Mouse (Mus musculus): ENCODE data around the gene Nepro.

The Nepro gene

DNA sequence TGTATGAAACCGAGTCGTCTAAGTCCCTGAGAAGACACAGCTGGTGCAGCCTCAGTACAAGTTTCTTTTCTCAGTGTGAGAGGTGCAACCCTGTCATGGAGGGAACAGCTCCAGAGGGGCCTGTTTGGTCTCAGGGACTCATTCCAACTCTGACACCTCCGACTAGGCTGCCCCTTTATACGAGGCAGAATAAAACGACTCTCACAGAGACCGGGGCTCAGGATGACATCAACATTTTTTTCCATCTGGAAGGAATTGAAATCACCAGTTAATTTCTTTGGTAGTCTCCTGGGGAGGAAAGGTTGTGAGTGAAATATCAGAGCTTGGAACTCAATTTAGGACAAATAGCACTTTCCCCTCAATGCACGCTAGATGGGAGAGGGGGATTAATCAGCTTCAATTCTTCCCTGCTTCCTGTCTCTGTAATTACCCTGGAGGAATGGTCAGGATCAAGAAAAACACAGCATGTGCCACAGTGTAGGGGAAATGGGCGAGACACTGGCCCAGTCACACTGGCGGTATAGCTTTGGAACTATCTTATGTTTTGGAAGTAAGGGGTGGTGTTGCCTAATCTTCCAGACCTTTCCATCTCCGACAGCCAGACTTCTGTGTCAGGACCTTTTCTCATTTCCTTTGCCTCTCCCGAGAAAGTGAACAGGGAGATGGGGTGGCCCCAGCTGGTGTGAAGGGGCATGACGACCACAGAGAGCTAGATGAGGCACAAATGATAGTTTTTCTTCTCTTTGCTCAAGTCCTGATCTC lies 28.1 kb upstream of the Nepro start:
- CTCF ChIA-PET = interaction anchor here in 2 of 4 experiments (0.8 to 1.0 kb wide), 2 partner anchors 213 to 396 kb away, joined by 3 read pairs; no protein-coding TSS in a partner anchor

DNA sequence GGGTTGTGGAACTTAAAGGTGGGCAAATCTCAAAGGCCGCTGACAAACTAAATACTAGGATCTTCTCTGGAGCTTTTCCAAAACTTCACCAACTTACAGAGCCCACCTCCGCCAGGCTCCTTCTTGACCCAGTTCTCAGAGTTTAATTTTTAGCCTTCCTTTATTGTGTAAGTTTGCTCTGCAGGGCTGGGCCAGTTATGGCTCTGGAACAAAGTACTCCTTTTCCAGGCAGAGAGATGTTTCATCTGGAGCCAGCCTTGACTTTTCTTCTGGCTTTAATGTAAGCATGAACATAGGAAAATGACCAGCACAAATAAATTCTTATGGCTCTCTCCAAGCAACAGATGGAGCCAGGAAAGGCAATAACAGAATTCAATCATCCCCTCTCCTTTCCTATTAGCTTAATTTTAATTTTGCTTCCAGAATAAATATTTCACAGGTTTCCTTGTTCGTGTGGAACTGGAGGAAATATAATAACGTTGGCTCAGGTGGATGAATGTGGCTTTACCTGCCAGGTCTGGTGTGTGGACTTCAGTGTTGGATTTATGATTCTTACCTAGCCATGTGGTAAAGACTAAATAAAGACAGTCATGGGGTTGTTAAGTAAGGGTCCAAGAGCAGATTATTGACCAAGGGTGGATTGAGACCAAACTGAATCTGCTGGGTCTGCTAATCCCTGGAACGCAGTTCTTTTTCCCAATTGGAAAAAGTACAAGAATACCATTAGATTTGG lies 26.5 kb upstream of the Nepro start:
- ChIA-PET POLR2A (no interaction called here), CTCF (interaction anchor here in 1 of 4 experiments (0.6 kb wide), 1 partner anchor 417 kb away, joined by 3 read pairs; no protein-coding TSS in a partner anchor)

More for the DNA sequence above, 28.1 kb upstream of the Nepro start:
- POLR2A ChIA-PET = interaction anchor here in 1 of 4 experiments (1.3 kb wide), 1 partner anchor 28 kb away, joined by 3 read pairs; the partner anchor contains the start of gene Nepro

DNA sequence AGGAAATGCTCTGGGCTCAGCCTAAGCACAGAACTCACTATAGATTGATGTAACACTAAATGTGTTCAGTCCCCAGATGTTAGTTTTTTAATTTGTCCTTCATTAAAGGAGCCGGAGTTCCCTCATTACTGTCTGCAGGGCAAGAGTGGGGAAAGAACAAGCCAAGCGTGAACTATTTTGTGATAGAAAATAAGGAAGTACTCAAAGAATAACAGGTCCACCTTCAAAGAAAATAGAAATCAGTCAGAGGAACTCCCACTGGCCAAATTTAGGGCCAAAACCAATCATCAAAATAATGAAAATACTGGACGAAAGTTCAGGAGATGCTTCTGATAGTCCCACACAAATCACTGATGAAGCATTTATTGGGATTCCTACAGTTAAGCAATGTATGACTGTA lies 22.9 kb upstream of the Nepro start:
- CTCF ChIA-PET = no interaction called here

DNA sequence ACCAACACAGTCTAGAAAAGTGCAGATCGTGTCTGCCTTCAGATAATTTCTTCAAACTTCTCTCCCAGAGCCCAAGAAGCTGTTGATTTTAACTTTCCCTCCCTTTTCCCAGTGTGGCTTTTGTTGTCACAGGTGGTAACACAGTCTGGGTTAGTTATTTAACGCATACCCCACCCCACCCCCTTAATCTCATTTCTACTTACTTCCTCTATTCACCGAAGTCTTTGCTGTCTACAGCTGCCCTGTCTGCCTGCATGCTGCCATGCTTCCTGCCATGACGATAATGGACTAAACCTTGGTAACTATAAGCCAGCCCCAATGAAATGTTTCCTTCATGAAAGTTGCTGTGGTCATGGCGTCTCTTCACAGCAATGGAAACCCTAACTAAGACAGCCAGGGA lies 21.8 kb upstream of the Nepro start:
- CTCF ChIA-PET = interaction anchor here in 2 of 4 experiments (0.6 to 0.7 kb wide), 2 partner anchors 222 to 765 kb away, joined by 3 to 4 read pairs; no protein-coding TSS in a partner anchor

More for the DNA sequence above, 22.9 kb upstream of the Nepro start:
- POLR2A ChIA-PET = no interaction called here

DNA sequence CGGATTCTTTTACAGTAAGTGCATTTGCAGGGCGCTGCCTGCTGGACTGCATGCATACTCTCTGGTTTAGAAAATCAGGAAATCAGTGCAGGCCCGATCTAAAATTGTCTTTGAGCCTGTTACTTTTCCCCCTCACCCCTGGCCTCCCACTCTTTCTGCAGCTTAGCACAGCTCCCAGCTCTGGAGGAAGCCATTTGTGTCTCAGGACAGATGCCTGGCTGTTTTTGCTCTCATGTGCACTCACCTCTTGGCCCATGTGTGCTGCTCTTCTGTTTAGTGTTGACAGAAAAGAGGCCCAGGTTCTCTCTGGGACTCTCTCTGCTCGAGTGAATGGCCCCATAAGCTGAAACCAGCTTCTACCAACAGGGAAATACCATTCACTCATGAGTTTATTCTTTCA lies 20.6 kb upstream of the Nepro start:
- ChIA-PET CTCF (interaction anchor here in 1 of 4 experiments (0.9 kb wide), 1 partner anchor 14 kb away, joined by 4 read pairs; no protein-coding TSS in a partner anchor), POLR2A (interaction anchor here in 2 of 4 experiments (0.6 to 2.5 kb wide), 3 partner anchors 16 to 1762 kb away, joined by 3 to 7 read pairs (median 3); partner anchors contain the start of gene Nepro (in 1 of the 2))

More for the DNA sequence above, 21.8 kb upstream of the Nepro start:
- POLR2A ChIA-PET = interaction anchor here in 2 of 4 experiments (1.0 to 2.5 kb wide), 2 partner anchors 22 to 23 kb away, joined by 3 to 7 read pairs; partner anchors contain the start of gene Nepro (in 1 of the 2)

DNA sequence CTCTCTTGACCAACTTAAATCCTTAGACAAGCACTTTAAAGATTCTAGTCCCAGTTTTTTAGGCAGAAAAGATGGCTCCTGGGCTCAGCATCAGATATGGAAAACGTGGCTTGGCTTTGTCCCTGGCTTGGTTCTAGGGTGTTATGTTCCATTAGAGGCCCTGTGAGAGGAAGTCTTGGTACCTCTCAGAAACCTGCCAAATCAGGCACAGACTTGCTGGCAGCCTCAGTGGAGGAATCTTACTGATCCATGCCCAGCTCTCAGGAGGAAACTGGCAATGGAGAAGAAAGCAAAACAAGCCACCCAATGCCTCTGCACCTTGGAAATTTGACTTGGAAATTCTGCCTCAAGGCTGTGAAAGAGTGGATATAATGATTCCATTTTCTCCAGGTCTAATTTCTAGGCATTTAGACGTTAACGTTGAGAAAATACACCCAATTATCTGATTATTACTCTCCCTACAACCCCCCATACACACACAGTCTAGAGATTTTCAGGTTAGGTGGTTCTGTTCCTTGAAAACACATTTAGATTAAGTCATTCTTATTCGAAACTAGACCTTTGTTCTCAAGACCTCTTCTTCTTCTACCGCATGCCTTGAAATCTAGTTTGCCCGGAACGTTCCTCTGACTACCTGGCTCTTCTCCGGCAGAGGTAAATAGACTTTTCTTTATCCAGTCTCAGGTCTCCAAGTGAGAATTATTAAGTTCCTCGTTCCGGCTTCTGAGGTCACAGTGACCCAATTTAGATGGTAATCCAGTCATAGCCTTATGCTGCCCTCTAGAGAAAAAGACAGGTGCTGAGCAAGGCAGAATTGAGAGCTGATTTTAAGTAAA lies 7.6 kb upstream of the Nepro start:
- ChIA-PET POLR2A (interaction anchor here in 2 of 4 experiments (0.7 to 1.2 kb wide), 3 partner anchors 9 to 37 kb away, joined by 3 to 5 read pairs (median 4); no protein-coding TSS in a partner anchor), CTCF (interaction anchor here in 2 of 4 experiments (0.7 to 1.1 kb wide), 5 partner anchors 8 to 417 kb away, joined by 3 to 5 read pairs (median 4); no protein-coding TSS in a partner anchor)

DNA sequence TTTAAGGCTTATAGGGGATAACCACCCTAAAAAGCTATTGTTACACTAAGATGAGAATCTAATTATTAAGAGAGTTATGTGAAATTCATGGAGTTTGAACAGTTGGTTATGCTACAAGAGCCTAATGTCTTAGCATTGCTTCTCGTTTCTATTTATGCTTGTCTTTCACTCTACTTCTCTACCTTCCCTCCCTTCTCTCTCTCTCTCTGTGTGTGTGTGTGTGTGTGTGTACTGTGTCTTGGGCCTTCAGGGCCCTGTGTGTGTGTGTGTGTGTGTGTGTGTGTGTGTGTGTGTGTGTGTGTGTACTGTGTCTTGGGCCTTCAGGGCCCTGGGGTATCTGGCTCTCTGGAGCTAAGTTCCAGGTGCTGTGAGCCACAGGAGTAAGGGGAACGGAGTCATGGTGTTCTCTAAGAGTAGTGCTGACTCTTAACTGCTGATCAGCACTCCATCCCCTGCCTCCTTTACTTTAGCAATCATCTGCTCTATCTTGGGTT lies 6.9 kb upstream of the Nepro start:
- ChIA-PET CTCF (interaction anchor here in 3 of 4 experiments (0.6 to 1.1 kb wide), 9 partner anchors 9 to 1130 kb away, joined by 3 to 5 read pairs (median 4); no protein-coding TSS in a partner anchor), POLR2A (interaction anchor here in 3 of 4 experiments (0.7 to 1.2 kb wide), 4 partner anchors 9 to 577 kb away, joined by 3 to 5 read pairs (median 4); no protein-coding TSS in a partner anchor)

DNA sequence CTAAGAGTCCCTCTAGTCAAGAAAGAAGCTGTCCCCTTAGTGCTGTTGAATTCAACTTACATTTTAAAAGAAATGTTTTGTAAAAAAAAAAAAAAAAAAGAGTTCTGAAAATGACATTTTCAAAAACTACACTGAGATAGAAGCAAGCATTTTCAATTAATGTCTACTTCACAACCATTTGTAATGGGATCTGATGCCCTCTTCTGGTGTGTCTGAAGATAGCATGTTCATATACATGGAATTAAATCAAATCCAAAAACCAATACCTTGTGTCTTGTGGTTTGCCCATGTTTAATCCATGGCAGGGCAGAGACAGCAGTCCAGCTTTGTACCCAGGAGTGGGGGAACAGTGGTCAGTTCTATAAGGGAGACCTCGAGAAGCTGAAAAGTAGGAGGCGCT lies 6.3 kb upstream of the Nepro start:
- POLR2A ChIA-PET = interaction anchor here in 3 of 4 experiments (0.7 to 1.1 kb wide), 4 partner anchors 8 to 578 kb away, joined by 4 to 5 read pairs (median 4); no protein-coding TSS in a partner anchor
- CTCF ChIA-PET = interaction anchor here in 3 of 4 experiments (0.6 to 1.8 kb wide), 9 partner anchors 11 to 1131 kb away, joined by 3 to 5 read pairs (median 4); no protein-coding TSS in a partner anchor

DNA sequence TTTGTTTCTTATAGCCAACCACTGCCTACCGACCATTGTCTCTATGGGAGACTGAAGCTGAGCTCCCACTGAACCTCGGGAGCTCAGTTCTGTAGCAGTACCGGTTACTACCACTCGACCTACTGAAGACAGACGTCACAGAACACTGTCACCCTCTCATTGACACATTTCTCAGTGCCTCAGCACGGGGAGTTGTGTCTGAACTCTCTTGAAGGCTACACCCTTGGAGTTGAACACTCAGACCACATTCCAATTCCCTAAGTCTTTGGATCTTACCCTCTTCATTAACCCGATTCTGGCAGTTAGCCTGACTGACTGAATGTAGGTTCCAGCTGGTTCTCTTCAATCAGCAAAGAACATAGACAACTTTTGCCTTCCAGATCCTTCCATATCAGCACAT lies 4.8 kb upstream of the Nepro start:
- ChIA-PET POLR2A (interaction anchor here in 2 of 4 experiments (0.6 to 1.8 kb wide), 5 partner anchors 10 to 249 kb away, joined by 3 to 5 read pairs (median 3); no protein-coding TSS in a partner anchor), CTCF (interaction anchor here in 1 of 4 experiments (0.6 to 2.0 kb wide), 4 partner anchors 11 to 493 kb away, joined by 3 to 5 read pairs (median 4); no protein-coding TSS in a partner anchor)

DNA sequence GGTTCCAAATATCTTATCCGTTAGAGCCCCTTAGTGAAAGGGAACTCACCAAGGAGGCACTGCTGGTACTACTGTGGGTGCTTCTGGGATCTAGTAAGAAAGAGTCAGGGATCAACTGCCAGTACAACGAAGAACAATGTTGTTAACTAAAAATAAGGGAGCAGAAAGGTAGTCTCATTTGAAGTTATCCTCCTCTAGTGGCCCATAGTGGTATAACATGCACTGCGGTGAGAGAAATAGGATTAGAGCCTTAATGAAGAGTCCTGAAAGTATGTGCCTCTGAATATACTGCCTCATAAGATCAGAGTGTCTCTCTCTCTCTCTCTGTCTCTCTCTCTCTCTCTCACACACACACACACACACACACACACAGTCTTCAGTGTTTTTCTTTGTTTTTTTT lies 3.6 kb upstream of the Nepro start:
- CTCF ChIA-PET = interaction anchor here in 1 of 4 experiments (2.0 kb wide), 1 partner anchor 369 kb away, joined by 4 read pairs; no protein-coding TSS in a partner anchor
- POLR2A ChIA-PET = interaction anchor here in 1 of 4 experiments (1.8 kb wide), 1 partner anchor 11 kb away, joined by 5 read pairs; no protein-coding TSS in a partner anchor

DNA sequence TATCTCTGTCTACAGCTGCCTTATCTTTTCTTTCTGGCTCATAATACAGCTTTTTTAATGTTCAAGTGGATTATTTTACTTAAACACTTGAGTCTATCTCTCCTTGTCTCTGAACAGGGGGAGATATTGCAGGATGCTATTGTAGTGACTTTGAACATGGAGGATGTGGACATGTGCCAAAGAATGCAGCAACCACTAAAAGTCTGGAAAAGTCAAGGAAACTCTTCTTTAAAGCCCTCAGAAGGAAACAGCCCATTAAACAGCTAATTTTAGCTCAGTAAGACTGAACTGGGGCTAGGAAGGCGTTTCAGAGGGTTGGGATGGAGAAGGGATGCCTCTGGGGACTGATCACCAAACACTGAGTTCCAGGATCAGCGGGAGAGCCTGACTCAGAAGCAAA lies 1.4 kb upstream of the Nepro start:
- CTCF ChIA-PET = no interaction called here
- POLR2A ChIA-PET = interaction anchor here in 3 of 4 experiments (0.6 to 4.2 kb wide), 7 partner anchors 14 to 1458 kb away, joined by 3 to 58 read pairs (median 10); partner anchors contain the start of gene Gtpbp8 (in 2 of the 3)

DNA sequence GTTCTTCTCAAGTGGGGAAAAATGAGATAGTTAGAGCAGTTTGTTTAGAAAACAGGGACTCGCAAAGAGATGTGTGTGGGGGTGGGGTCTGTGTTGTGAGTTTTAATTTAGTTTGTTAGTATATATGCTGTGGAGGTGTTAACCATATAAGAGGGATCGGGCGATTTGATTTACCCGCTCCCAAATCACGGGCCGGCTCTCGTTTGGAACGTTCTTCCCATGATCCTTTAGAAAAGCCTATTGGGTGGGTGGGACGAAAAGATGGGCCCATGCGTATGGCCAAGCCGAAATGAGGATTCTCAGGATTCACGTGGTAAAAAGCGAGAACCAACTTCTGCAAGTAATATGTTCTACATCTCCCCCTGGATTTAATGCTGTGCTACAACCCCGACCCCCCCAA lies 746 bp downstream of the Nepro start:
- ChIA-PET CTCF (interaction anchor here in 2 of 4 experiments (0.6 to 2.5 kb wide), 7 partner anchors 17 to 444 kb away, joined by 3 to 13 read pairs (median 4); partner anchors contain the start of gene Gtpbp8 (in 1 of the 2)), POLR2A (interaction anchor here (0.6 to 4.2 kb wide), 39 partner anchors 8 to 952 kb away, joined by 3 to 58 read pairs (median 6); partner anchors contain the start of genes Gtpbp8 (in 4 of the 4), Atp6v1a (in 2 of the 4), Cfap44 (in 2 of the 4) and Naa50 (in 2 of the 4))

DNA sequence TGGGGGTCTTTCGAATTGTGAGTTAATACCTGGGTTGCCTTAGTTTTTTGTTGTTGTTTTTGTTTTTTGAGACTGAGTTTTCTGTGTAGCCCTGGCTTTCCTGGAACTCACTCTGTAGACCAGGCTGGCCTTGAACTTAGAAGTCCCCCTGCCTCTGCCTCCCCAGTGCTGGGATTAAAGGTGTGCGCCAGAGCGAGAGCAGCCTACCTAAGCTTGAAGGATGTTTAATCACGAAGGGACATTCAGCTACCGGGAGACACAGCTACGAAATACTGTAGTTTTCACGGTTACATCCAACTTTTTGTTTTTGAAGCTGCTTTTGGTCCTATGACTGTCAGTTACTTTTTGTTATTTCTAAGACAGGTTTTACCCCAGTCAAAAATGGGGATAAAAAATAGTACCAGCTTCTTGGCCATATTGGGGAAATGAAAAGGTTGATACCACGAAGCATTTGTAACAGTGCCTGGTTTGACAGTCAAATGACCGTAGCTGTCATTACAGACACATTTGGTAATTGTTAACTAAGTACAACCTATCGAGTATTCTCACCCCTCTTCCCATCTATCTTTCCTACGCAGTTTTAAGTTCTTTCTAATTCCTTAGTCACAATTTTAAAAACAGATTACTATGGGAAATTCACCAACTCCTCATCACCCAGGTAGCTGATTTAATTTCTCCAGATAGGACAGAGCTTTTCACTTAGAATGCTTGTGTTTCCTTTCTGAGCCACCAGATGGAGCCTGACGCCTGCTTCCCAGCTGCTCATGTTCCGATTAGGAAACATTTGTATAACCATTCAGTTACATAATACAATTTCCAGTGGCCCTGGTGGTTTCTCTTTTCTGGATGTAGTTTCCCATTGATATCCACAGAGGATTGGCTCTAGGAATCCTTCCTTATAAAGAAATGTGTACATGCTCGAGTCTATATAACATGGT lies 1.5 kb downstream of the Nepro start:
- POLR2A ChIA-PET = interaction anchor here (0.5 to 4.2 kb wide), 48 partner anchors 8 to 586 kb away, joined by 3 to 58 read pairs (median 4); partner anchors contain the start of genes Gtpbp8 (in 4 of the 4), Atg3 (in 3 of the 4), Slc35a5 (in 3 of the 4) and Atp6v1a (in 2 of the 4)
- CTCF ChIA-PET = interaction anchor here (0.5 to 2.5 kb wide), 28 partner anchors 9 to 1023 kb away, joined by 3 to 16 read pairs (median 4); partner anchors contain the start of genes Gtpbp8 (in 2 of the 4) and Atg3 (in 1 of the 4)

DNA sequence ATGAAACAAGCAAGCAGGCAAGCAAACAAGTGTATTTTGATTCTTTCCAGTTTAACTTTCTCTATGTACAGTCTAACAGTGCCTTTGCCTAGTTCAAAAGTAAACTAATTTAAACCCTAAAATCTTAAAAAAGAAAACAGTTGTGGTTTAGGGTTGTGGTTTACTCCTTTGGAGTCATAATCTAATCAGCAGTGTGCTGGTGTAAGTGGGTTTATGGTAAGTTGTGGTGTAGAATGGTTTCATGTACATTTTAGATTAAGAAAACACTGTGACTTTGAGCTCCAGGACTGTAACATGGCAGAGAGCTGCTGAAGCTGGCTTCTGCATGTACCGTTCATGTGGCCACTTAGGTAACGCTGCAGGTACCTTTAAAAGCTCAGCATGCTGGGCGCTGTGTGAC lies 3.4 kb downstream of the Nepro start:
- ChIA-PET POLR2A (interaction anchor here in 2 of 4 experiments (1.2 to 2.4 kb wide), 3 partner anchors 10 to 19 kb away, joined by 3 to 18 read pairs (median 4); partner anchors contain the start of gene Gtpbp8 (in 1 of the 2)), CTCF (interaction anchor here in 2 of 4 experiments (0.6 to 0.8 kb wide), 2 partner anchors 19 to 561 kb away, joined by 3 read pairs; partner anchors contain the start of gene Gtpbp8 (in 1 of the 2))

DNA sequence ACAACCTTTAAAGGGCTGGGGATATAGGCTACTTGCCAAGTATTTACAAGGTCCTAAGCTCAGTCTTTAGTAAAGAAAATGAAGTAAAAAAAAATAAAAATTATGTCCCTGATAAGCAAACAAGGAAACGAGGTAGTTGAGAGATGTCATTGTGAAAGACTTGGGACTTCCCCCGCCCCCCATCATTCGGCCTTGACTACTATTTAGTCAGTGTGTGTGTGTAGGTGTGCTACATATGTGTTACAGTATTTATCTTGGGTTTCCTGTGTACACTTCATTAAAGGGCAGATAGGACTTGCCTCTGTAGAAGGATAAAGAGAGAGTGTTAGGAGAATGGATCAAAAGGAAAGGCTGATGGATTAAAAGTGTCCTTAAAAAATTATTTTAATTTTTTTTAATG lies 10.0 kb downstream of the Nepro start:
- ChIA-PET CTCF (interaction anchor here in 2 of 4 experiments (1.0 to 1.5 kb wide), 2 partner anchors 8 to 356 kb away, joined by 3 read pairs; no protein-coding TSS in a partner anchor), POLR2A (interaction anchor here in 2 of 4 experiments (0.8 to 8.0 kb wide), 8 partner anchors 9 to 1112 kb away, joined by 3 to 58 read pairs (median 4); partner anchors contain the start of genes Gtpbp8 (in 2 of the 2) and Nepro (in 2 of the 2))

Measured in embryonic stem cell, embryonic (primary cell).